Mouse (Mus musculus) CH12.LX (cell line): ENCODE results near the gene Il27ra. TPM values are rescaled to one million over a fixed set of nuclear protein-coding genes. Genes with fewer than 3 reads are reported as not detected.
"Not testable (repeated sequence)": the region's sequence is repeated elsewhere in the genome, so short reads cannot be mapped to it uniquely, and the experiment has no call there.

ENCODE experiments used
- DNase-seq: peaks from one replicate; pipeline ENCODE4 v3.0.0-alpha.2; 2013; ENCODE audit errors: extremely low read depth
- H3K27ac ChIP-seq: 2 replicates; pipeline ENCODE4 v1.5.1; 2012; ENCODE audit warnings: low read depth, mild to moderate bottlenecking, control low read depth, moderate library complexity; ENCODE audit not compliant: insufficient read depth
- H3K27me3 ChIP-seq: replicated peaks from 2 replicates; pipeline ENCODE3; 2012; ENCODE audit warnings: inconsistent platforms
- H3K36me3 ChIP-seq, 2 experiments: replicated peaks in 1 of 2; 2 replicates each; pipeline versions ENCODE3 to v1.6.1; 2012; ENCODE audit warnings: inconsistent platforms in 1 of 2, low read length in 1 of 2, mild to moderate bottlenecking in 1 of 2, mixed read lengths in 1 of 2, moderate library complexity in 1 of 2; ENCODE audit not compliant: control insufficient read depth in 1 of 2, insufficient read depth in 1 of 2
- H3K4me1 ChIP-seq, 2 experiments: 2 replicates each; pipeline ENCODE4 v1.6.1; 2012; ENCODE audit warnings: inconsistent platforms in 1 of 2, moderate library complexity in 1 of 2; ENCODE audit not compliant: insufficient read depth in 2 of 2, control insufficient read depth in 1 of 2
- H3K4me2 ChIP-seq: 2 replicates; pipeline ENCODE4 v1.6.1; 2012; ENCODE audit warnings: low read depth, mild to moderate bottlenecking, control low read depth; ENCODE audit not compliant: poor library complexity, insufficient read depth, severe bottlenecking
- H3K4me3 ChIP-seq, 3 experiments: fragments of 150-350 bp in 1 of 3; sonication (generic) in 1 of 3; replicated peaks in 1 of 3; 2 replicates each; pipeline versions ENCODE3 to v1.5.1; 2011 to 2012; ENCODE audit warnings: low read depth in 2 of 3, low read length in 2 of 3, mild to moderate bottlenecking in 2 of 3, moderate library complexity in 2 of 3, control low read depth in 1 of 3, improper control_type of control experiment in 1 of 3, inconsistent platforms in 1 of 3, mixed read lengths in 1 of 3; ENCODE audit not compliant: poor library complexity in 1 of 3
- H3K79me2 ChIP-seq: replicated peaks from 2 replicates; pipeline ENCODE4 v1.6.1; 2012; ENCODE audit warnings: mild to moderate bottlenecking, moderate library complexity; ENCODE audit not compliant: control insufficient read depth, poor library complexity, insufficient read depth, severe bottlenecking; ENCODE audit errors: extremely low read depth
- H3K9ac ChIP-seq: 2 replicates; pipeline ENCODE4 v1.6.1; 2012; ENCODE audit warnings: low read depth, mild to moderate bottlenecking, control low read depth, moderate library complexity; ENCODE audit not compliant: insufficient read depth
- H3K9me3 ChIP-seq: replicated peaks from 2 replicates; pipeline ENCODE3; 2012; ENCODE audit warnings: low read length, inconsistent platforms, mixed read lengths
- CHD2 ChIP-seq: IDR thresholded peaks from 2 replicates; pipeline ENCODE4 v1.6.1; 2011; ENCODE audit warnings: low read length, improper control_type of control experiment
- CTCF ChIP-seq, 2 experiments: IDR thresholded peaks in 1 of 2; conservative IDR thresholded peaks in 1 of 2; 2 replicates each; pipeline ENCODE4 v1.5.1; 2011 to 2012; ENCODE audit warnings: low read depth in 2 of 2, low read length in 2 of 2, improper control_type of control experiment in 1 of 2, inconsistent platforms in 1 of 2, mild to moderate bottlenecking in 1 of 2, moderate library complexity in 1 of 2
- ELF1 ChIP-seq: IDR thresholded peaks from 2 replicates; pipeline ENCODE4 v1.6.1; 2014; ENCODE audit warnings: low read depth, mild to moderate bottlenecking, inconsistent platforms, low read length, improper control_type of control experiment
- IRF4 ChIP-seq: IDR thresholded peaks from 2 replicates; pipeline ENCODE4 v1.6.1; 2014; ENCODE audit warnings: low read depth, mild to moderate bottlenecking, inconsistent platforms, low read length, improper control_type of control experiment
- MAX ChIP-seq: IDR thresholded peaks from 2 replicates; pipeline ENCODE4 v1.6.1; 2011; ENCODE audit warnings: low read length, improper control_type of control experiment
- MYC ChIP-seq: IDR thresholded peaks from 2 replicates; pipeline ENCODE4 v1.6.1; 2011; ENCODE audit warnings: low read depth, mild to moderate bottlenecking, improper control_type of control experiment, low read length
- NELFE ChIP-seq: IDR thresholded peaks from 2 replicates; pipeline ENCODE4 v1.6.1; 2011; ENCODE audit warnings: low read depth, low read length, improper control_type of control experiment
- RAD21 ChIP-seq: IDR thresholded peaks from 2 replicates; pipeline ENCODE4 v1.6.1; 2011; ENCODE audit warnings: low read depth, mild to moderate bottlenecking, low read length, improper control_type of control experiment, moderate library complexity
- SMC3 ChIP-seq: IDR thresholded peaks from 2 replicates; pipeline ENCODE4 v1.6.1; 2011; ENCODE audit warnings: low read depth, low read length, improper control_type of control experiment
- USF2 ChIP-seq: conservative IDR thresholded peaks from 2 replicates; pipeline ENCODE4 v1.6.1; 2011; ENCODE audit warnings: low read depth, low read length, improper control_type of control experiment
- dilution Hi-C: fragments of 300-500 bp; cut with MboI; formaldehyde crosslinking; loops from 2 replicates; pipeline ENCODE4 v1.14.3; 2020; ENCODE audit warnings: low sequenced_read_pairs; ENCODE audit not compliant: extremely low pct_unique_long_range_greater_than_20kb, extremely low pct_ligation_motif_present
- in situ Hi-C: fragments of 300-500 bp; cut with MboI; formaldehyde crosslinking; loops from 3 replicates; pipeline ENCODE4 v1.14.3; 2019; ENCODE audit warnings: low sequenced_read_pairs, low pct_ligation_motif_present, low pct_unique_long_range_greater_than_20kb, mixed read lengths
- polyA plus RNA-seq: library from polyadenylated mRNA; unstranded; fragments of >175 nt; gene quantifications from 2 replicates; pipeline ENCODE4 v1.2.1, GENCODE M21; 2012; ENCODE audit warnings: low read depth; ENCODE audit not compliant: insufficient read length
- total RNA-seq, 2 experiments: library from RNA; depleted of rRNA; stranded (reverse); fragments of 300-350 nt in 1 of 2; fragments of >200 nt in 1 of 2; gene quantifications; 2 replicates each; pipeline ENCODE4 v1.2.3; 2012 to 2014

Il27ra gene
- total and polyA plus RNA-seq, 3 experiments = 1.4 to 2.4 (median 2.3) TPM

DNA sequence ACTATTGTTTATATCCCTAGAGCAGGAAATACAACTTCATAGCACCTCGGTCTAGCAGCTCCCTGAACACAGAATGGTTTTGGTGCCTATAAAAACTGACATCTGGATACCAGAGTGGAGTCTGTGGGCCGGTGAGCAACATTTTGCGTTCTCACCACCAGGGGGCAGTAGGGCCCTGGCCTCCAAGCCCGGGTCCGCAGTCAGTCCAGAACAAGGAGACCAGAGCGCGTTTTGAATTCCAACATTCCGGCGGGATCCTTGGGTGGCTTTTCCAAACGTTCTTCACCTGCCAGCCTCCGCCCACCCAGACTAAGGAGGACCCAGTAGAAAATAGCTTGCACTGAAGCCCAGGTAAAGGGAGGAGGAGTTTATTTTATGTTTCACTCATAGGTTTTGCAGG, 32.5 kb downstream of the Il27ra start:
- dilution Hi-C loops (no loop called here), in situ Hi-C loops (no loop called here)
- Histone ChIP-seq H3K4me1 (peaks cover 6 to 23% of the 10 kb centered on the region in 2 experiments; a peak in 3 of 4 replicates), H3K36me3 (no peaks in the 10 kb centered on the region), H3K4me3 (no peak overlapping the region), H3K9ac (no peak overlapping the region), H3K79me2 (no peaks in the 10 kb centered on the region), H3K27ac (no peak overlapping the region), H3K9me3 (peaks cover 5% of the 10 kb centered on the region), H3K27me3 (peaks cover 30% of the 10 kb centered on the region), H3K4me2 (no peak overlapping the region)
- peak; percentile 62 for DNase-seq
- TF ChIP-seq NELFE = peak; percentile 28; the same call in 1 of the 2 replicates
- TF ChIP-seq ELF1 = no peak
- no peak for TF ChIP-seq MAX
- peak; percentile 74 for TF ChIP-seq RAD21
- peak; percentile 64 for TF ChIP-seq SMC3
- no peak for TF ChIP-seq CHD2
- TF ChIP-seq MYC = no peak
- TF ChIP-seq CTCF (conservative IDR thresholded peaks at IDR 0.05 in 1 of 2, IDR thresholded peaks at IDR 0.05 in 1 of 2; ENCODE audit: low read depth in 2 of 2, low read length in 2 of 2) = peak; percentile 62 to 89
- peak; percentile 19; the same call in 1 of the 2 replicates for TF ChIP-seq IRF4

DNA sequence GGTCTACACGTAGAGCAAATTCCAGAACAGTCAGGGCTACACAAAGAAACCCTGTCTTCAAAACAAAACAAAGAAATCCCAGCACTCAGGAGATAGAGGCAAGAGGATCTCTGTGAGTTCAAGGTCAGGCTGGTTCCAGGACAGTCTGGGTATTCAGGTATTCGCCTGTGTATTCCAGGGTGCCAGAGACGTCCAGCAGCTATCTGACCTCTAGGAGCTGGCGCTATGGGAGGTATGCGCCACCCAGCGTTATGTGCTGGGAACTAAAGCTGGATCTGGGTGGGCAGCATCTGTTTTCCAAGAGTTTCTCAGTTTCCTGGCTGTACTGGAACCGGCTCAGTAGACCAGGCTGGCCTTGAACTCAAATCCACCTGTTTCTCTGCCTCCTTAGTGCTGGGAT, 34.0 kb downstream of the Il27ra start:
- H3K9me3 ChIP-seq = peaks cover 5% of the 10 kb centered on the region
- in situ Hi-C loops = no loop called here
- no peaks in the 10 kb centered on the region for H3K36me3 ChIP-seq
- H3K79me2 ChIP-seq = no peaks in the 10 kb centered on the region
- no peak for DNase-seq
- no peak overlapping the region for H3K4me3 ChIP-seq
- dilution Hi-C loops = no loop called here
- H3K9ac ChIP-seq = no peak overlapping the region
- no peak overlapping the region for H3K27ac ChIP-seq
- TF ChIP-seq USF2 = no peak
- no peak overlapping the region for H3K4me2 ChIP-seq
- H3K4me1 ChIP-seq = peaks cover 9 to 32% of the 10 kb centered on the region in 2 experiments
- peaks cover 30% of the 10 kb centered on the region for H3K27me3 ChIP-seq

DNA sequence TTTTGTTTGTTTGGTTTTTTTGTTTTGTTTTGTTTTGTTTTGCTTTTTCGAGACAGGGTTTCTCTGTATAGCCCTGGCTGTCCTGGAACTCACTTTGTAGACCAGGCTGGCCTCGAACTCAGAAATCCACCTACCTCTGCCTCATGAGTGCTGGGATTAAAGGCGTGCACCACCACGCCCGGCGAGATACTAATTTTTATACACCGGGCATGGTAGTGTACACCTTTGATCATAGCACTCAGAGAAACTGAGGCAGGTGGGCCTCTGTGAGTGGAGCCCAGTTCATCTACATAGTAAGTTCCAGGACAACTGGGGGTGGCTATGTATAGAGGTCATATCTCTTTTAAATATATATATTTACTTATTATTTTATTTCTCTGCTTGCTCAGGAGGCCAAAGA, 36.9 kb downstream of the Il27ra start:
- H3K27me3 ChIP-seq, DNase-seq, H3K79me2 ChIP-seq, in situ Hi-C loops, dilution Hi-C loops, H3K9me3 ChIP-seq, H3K4me3 ChIP-seq, H3K27ac ChIP-seq: not testable (repeated sequence)
- Histone ChIP-seq H3K4me2 (0 out of 2 replicates have a peak overlapping the region, but pooled peaks have one; percentile 62), H3K9ac (peak overlapping the region; percentile 86; the same call in 1 of the 2 replicates), H3K36me3 (peaks cover 12 to 27% of the 10 kb centered on the region in 2 experiments), H3K4me1 (peaks cover 8 to 30% of the 10 kb centered on the region in 2 experiments)
